Mouse (Mus musculus): Measurements from ENCODE around the gene Sphk2.

DNA sequence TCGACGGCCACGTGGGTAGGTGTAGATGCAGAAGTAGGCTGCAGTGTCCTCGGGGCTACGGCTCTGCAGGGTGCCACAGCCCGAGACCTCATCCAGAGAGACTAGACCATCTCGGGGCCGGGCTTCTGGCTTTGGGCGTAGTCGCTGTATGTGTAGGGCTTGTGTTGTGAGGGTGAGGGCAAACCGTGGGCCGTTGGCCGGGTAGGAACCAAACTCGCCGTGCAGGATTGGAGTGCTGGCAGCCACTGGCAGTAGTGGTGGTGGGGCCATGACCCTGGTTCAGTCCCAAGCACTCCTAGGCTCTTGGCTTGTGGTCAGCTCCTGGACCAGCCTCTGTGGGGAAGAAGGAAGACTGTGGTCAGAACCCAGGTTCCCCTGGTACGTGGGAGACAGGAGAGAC, 4.4 kb downstream of the Sphk2 start:
- no peak for TF ChIP-seq POLR2A (IDR thresholded peaks at IDR 0.05; ENCODE audit: borderline replicate concordance, extremely low read depth, insufficient read depth, insufficient read length, poor library complexity, severe bottlenecking)
- TF ChIP-seq CTCF (IDR thresholded peaks at IDR 0.05; ENCODE audit: borderline replicate concordance, extremely low read depth, insufficient read depth, insufficient read length): no peak
